Mouse (Mus musculus) hindbrain, embryonic 11.5 days (tissue): ENCODE results near the gene Capn11. TPM values are rescaled to one million over a fixed set of nuclear protein-coding genes. Genes with fewer than 3 reads are reported as not detected.
A peak's percentile ranks its signal among the peaks of the same experiment; 100 is the strongest.

Experiments used
- ATAC-seq: fragments of 200-750 bp; cut with Nextera tagmentation; 2 replicates; pipeline ENCODE4 v1.8.0; 2017; ENCODE audit warnings: mild to moderate bottlenecking, moderate TSS enrichment, moderate library complexity; ENCODE audit not compliant: low FRiP score
- DNase-seq: peaks from one replicate; pipeline ENCODE4 v3.0.0-alpha.2; 2015; ENCODE audit warnings: low spot score
- H3K27ac ChIP-seq: fragments of 300-500 bp; sonication (generic); 2 replicates; pipeline ENCODE4 v1.5.1; 2014; ENCODE audit warnings: mild to moderate bottlenecking, low read depth, low read length
- H3K27me3 ChIP-seq: fragments of 300-500 bp; sonication (generic); 2 replicates; pipeline ENCODE4 v1.6.1; 2014; ENCODE audit warnings: mild to moderate bottlenecking, low read length, moderate library complexity, mixed read lengths; ENCODE audit not compliant: control insufficient read depth, insufficient read depth
- H3K36me3 ChIP-seq: fragments of 300-500 bp; sonication (generic); 2 replicates; pipeline ENCODE4 v1.6.1; 2014; ENCODE audit warnings: mild to moderate bottlenecking, low read length, moderate library complexity, mixed read lengths; ENCODE audit not compliant: control insufficient read depth, insufficient read depth
- H3K4me1 ChIP-seq: fragments of 300-500 bp; sonication (generic); replicated peaks from 2 replicates; pipeline ENCODE4 v1.6.1; 2014; ENCODE audit warnings: low read length, mixed read lengths; ENCODE audit not compliant: control insufficient read depth, insufficient read depth
- H3K4me2 ChIP-seq: fragments of 300-500 bp; sonication (generic); replicated peaks from 2 replicates; pipeline ENCODE4 v1.6.1; 2014; ENCODE audit warnings: mild to moderate bottlenecking, low read depth, low read length
- H3K4me3 ChIP-seq: fragments of 300-500 bp; sonication (generic); 2 replicates; pipeline ENCODE4 v1.5.1; 2014; ENCODE audit warnings: low read depth, low read length
- H3K9ac ChIP-seq: fragments of 300-500 bp; sonication (generic); 2 replicates; pipeline ENCODE4 v1.6.1; 2014; ENCODE audit warnings: low read depth, low read length
- H3K9me3 ChIP-seq: fragments of 300-500 bp; sonication (generic); 2 replicates; pipeline ENCODE4 v1.6.1; 2016; ENCODE audit warnings: low read length; ENCODE audit not compliant: control insufficient read depth
- WGBS: fragments of 180-500 bp; shearing (Covaris S2); extraction: QIAGEN DNeasy Blood & Tissue Kit; methylation state at CpG from one replicate; pipeline ENCODE4 v1.1.7; 2014; 5-methylcytosine and 5-hydroxymethylcytosine counted together
- polyA plus RNA-seq: library from polyadenylated mRNA; unstranded; fragments of >200 nt; fragmentation: Nextera tagmentation; extraction: Ambion mirVana; gene quantifications from 2 replicates; pipeline ENCODE4 v1.2.1, GENCODE M21; 2014

The Capn11 gene
- polyA plus RNA-seq, 1 experiment from 2014 or later = 0.79 TPM

DNA sequence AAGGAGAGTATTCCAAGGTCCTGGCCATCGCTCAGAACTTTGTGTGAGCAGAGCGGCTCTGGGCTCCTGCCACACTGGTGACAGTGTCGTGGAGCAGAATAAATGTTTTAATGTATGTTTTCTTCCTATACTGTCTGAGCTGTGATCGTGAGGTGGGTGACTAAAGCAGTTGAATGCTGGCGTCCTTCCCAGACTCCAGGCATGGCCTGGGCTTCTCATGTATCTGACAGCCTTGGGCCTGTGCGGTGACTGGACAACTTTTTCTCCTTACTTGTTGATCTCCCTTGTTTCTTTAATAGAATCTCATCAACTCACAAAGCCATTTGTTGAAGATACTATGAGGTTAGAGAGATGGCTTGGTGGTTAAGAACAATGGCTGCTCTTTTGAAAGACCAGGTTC, 39.2 kb upstream of the Capn11 start:
- no peak overlapping the region for H3K27ac ChIP-seq
- DNase-seq (no peak), ATAC-seq (no peak)
- 94% methylated on average over 6 of the region's 6 CpGs for WGBS
- H3K9ac ChIP-seq = no peak overlapping the region
- H3K9me3 ChIP-seq = no peaks in the 10 kb centered on the region
- H3K4me1 ChIP-seq = no peaks in the 10 kb centered on the region
- no peak overlapping the region for H3K4me2 ChIP-seq
- no peaks in the 10 kb centered on the region for H3K36me3 ChIP-seq
- no peaks in the 10 kb centered on the region for H3K27me3 ChIP-seq
- H3K4me3 ChIP-seq = no peak overlapping the region

GRCm38 (mm10) chr17:45696981-45697380, 37.9 kb upstream of the Capn11 start:
- no peaks in the 10 kb centered on the region for H3K27me3 ChIP-seq
- ATAC-seq (no peak), DNase-seq (no peak)
- WGBS = 93% methylated on average over 9 of the region's 9 CpGs
- no peaks in the 10 kb centered on the region for H3K9me3 ChIP-seq
- H3K4me3 ChIP-seq = no peak overlapping the region
- H3K27ac ChIP-seq = no peak overlapping the region
- no peak overlapping the region for H3K9ac ChIP-seq
- no peaks in the 10 kb centered on the region for H3K4me1 ChIP-seq
- no peaks in the 10 kb centered on the region for H3K36me3 ChIP-seq
- H3K4me2 ChIP-seq = no peak overlapping the region

GRCm38 (mm10) chr17:45695227-45696120, 36.3 kb upstream of the Capn11 start:
- Histone ChIP-seq H3K27ac (no peak overlapping the region), H3K4me2 (no peak overlapping the region), H3K4me3 (no peak overlapping the region), H3K9ac (no peak overlapping the region), H3K4me1 (no peaks in the 10 kb centered on the region), H3K36me3 (no peaks in the 10 kb centered on the region), H3K27me3 (no peaks in the 10 kb centered on the region), H3K9me3 (no peaks in the 10 kb centered on the region)
- ATAC-seq (no peak), DNase-seq (no peak)
- WGBS = 80% methylated on average over 23 of the region's 23 CpGs

DNA sequence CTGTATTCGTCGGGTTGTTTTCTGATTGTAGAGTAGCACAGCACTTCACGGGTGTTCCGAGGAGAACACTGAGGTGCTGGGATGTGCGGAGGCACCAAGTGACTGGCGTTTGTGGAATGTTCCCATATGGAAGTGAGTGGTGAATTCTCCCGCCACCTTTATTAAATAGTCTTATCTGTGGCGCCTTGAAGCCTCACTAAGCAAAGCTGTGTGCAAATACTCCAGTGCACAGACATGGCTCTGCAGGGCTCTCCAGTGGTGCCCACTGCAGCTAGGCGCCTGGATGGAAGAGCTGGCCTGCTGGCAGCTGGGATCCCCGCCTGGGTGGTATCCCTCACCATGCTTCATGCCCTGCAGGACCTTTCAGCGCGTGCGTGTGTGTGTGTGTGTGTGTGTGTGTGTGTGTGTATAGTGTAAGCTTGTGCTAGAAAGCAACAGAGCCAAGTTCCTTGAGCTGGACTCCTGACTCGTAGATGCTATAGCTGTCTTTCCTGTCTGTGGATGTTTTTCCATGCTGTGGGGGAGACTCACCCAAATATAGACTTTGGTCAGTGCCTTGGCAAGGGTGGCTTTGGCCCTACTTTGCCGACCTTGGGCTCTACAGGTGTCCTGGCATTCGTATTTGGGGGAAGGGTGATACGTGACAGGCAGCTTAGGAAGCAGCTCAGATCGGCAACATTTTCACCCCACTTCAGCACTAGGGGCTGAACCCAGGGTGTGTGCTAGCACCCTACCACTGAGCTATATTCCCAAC, 34.9 kb upstream of the Capn11 start:
- WGBS = 79% methylated on average over 18 of the region's 18 CpGs

DNA sequence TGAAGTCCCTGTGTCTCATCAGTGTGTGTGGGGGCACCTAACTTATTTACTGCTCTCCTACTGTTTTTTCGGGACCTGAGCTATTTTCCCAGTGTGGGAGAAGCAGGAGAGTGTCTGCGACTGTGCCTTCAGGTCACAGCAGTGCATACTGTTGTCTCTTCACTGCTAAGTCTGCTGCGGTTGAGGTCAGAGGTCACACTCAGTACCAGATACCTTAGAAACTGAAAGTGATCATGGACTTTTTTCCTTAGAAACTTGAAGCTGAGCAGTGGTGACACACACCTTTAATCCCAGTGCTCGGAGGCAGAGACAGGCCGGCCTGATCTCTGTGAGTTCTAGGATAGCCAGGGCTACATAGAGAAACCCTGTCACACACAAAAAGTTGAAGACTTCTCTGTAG, 33.0 kb upstream of the Capn11 start:
- WGBS = 80% methylated on average over 5 of the region's 5 CpGs
- no peaks in the 10 kb centered on the region for H3K9me3 ChIP-seq
- DNase-seq = no peak

More for the DNA sequence above, 34.9 kb upstream of the Capn11 start:
- no peaks in the 10 kb centered on the region for H3K4me1 ChIP-seq
- ATAC-seq = no peak
- no peak overlapping the region for H3K27ac ChIP-seq
- H3K4me2 ChIP-seq = no peak overlapping the region
- no peak for DNase-seq
- no peak overlapping the region for H3K4me3 ChIP-seq
- H3K27me3 ChIP-seq = no peaks in the 10 kb centered on the region
- H3K9me3 ChIP-seq = no peaks in the 10 kb centered on the region
- no peak overlapping the region for H3K9ac ChIP-seq
- no peaks in the 10 kb centered on the region for H3K36me3 ChIP-seq

GRCm38 (mm10) chr17:45690044-45690443, 30.9 kb upstream of the Capn11 start:
- 89% methylated on average over 4 of the region's 4 CpGs for WGBS
- Histone ChIP-seq H3K9ac (no peak overlapping the region), H3K27me3 (no peaks in the 10 kb centered on the region), H3K4me3 (no peak overlapping the region), H3K27ac (no peak overlapping the region), H3K4me1 (no peaks in the 10 kb centered on the region; the same call in 1 of the 2 replicates), H3K36me3 (no peaks in the 10 kb centered on the region), H3K4me2 (no peak overlapping the region), H3K9me3 (no peaks in the 10 kb centered on the region)
- ATAC-seq (no peak), DNase-seq (no peak)

More for the DNA sequence above, 33.0 kb upstream of the Capn11 start:
- Histone ChIP-seq H3K4me1 (no peaks in the 10 kb centered on the region), H3K27me3 (no peaks in the 10 kb centered on the region), H3K4me2 (no peak overlapping the region), H3K9ac (no peak overlapping the region), H3K27ac (no peak overlapping the region), H3K36me3 (no peaks in the 10 kb centered on the region), H3K4me3 (no peak overlapping the region)
- no peak for ATAC-seq

DNA sequence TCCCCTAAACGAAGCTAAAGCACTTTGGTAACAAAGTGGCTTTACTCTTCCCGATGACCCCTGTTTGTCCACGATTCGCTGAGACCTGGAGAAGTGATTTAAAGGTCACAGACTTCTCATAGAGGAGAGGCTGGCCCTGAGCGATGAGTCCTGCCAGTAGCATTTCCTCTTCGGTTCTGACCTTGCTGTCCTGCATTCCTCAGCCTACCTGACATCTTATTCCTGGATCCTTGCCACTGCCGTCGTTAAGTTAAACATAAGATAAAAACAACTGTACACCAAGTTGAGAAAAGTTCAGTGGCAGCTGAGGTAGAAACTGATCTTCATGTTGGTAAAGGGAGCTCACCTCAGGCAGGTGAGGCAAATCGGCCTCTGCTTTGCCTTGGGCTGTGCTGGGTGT, 30.0 kb upstream of the Capn11 start:
- WGBS = 86% methylated on average over 9 of the region's 9 CpGs
- DNase-seq (no peak), ATAC-seq (no peak)
- no peak overlapping the region for H3K9ac ChIP-seq
- no peak overlapping the region for H3K4me3 ChIP-seq
- H3K4me1 ChIP-seq = peaks cover 4% of the 10 kb centered on the region
- H3K36me3 ChIP-seq = no peaks in the 10 kb centered on the region
- H3K4me2 ChIP-seq = no peak overlapping the region
- H3K27ac ChIP-seq = no peak overlapping the region
- H3K9me3 ChIP-seq = no peaks in the 10 kb centered on the region
- H3K27me3 ChIP-seq = no peaks in the 10 kb centered on the region

- no peaks in the 10 kb centered on the region for H3K27me3 ChIP-seq
- no peaks in the 10 kb centered on the region for H3K9me3 ChIP-seq
- no peaks in the 10 kb centered on the region for H3K36me3 ChIP-seq
- DNase-seq = no peak
- whole genome bisulfite sequencing = 13% methylated on average over 12 of the region's 12 CpGs
- H3K9ac ChIP-seq = peak within 1 kb of the TSS; percentile 92
- ATAC-seq = 0 out of 2 replicates have a peak, but pooled peaks have one; percentile 1
- peak within 1 kb of the TSS; percentile 87 for H3K27ac ChIP-seq
- peak within 1 kb of the TSS; percentile 92 for H3K4me3 ChIP-seq
- H3K4me1 ChIP-seq = peaks cover 5% of the 10 kb centered on the region
- H3K4me2 ChIP-seq = peak within 1 kb of the TSS; percentile 91
Observed at GRCm38 (mm10) chr17:45686716-45687115, 27.6 kb upstream of the Capn11 start, which contains the start of gene Tmem63b. Gene Tmem63b (minus strand): TSS chr17:45686905.
